Mouse (Mus musculus) right cerebral cortex, postnatal 4 days (tissue): ENCODE measurements around the gene Ruvbl2.
A peak's percentile ranks its signal among the peaks of the same experiment; 100 is the strongest.
"Not testable (repeated sequence)": the region's sequence is repeated elsewhere in the genome, so short reads cannot be mapped to it uniquely, and the experiment has no call there.

Source experiments
- DNase-seq: peaks from one replicate; pipeline ENCODE4 v3.0.0-alpha.2; 2022

Ruvbl2 gene

DNA sequence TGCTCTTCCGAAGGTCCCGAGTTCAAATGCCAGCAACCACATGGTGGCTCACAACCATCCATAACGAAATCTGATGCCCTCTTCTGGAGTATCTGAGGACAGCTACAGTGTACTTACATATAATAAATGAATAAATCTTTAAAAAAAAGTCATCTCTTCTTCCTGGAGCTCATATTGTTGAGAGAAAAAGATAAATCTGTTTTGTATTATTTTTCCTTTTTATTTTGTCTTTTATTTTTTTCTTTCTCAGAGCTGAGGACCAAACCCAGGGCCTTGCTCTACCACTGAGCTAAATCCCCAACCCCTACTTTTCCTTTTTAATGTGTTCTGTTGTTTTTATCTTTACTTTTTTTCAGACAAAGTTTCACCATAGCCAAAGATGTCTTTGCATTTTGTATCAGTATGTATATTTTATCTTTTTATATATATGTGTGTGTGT is 41.5 kb downstream of the Ruvbl2 start:
- not testable (repeated sequence) for DNase-seq

DNA sequence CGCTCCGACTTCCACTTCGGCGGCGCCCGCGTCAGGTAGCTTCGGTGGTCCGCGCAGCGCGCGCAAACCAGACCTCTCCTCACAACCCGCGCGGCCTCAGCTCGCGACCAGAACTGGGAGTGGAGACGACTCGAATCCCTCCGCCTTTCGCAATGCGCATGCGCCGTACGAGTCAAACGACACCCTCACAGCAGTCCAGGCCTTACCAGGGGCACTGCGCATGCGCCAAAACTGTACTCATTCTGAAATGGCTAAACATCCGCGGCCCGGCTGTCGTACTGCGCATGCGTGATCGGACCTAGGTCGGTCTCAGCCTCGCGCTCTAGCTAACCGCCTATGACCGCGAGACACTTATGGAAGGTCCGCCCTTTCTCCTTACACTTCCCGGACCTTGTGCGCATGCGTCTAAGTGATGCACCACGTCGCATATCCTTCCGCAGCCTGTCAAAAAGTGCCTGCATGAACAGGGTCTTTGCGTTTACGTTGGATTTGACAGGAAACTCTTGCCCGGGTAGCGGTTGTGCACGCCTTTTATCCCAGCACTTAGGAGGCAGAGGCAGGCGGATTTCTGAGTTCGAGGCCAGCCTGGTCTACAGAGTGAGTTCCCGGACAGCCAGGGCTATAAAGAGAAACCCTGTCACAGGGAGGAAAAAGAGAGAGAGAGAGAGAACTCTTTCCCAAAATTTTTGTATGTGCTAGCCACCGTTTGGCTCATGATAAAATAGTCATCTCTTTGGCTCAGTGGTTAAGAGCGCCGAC is 42.1 kb downstream of the Ruvbl2 start, which contains the start of gene Snrnp70:
Snrnp70 (minus strand) TSS at position 165 of the 759 bp plus-strand sequence.
- DNase-seq = peak; percentile 100

DNA sequence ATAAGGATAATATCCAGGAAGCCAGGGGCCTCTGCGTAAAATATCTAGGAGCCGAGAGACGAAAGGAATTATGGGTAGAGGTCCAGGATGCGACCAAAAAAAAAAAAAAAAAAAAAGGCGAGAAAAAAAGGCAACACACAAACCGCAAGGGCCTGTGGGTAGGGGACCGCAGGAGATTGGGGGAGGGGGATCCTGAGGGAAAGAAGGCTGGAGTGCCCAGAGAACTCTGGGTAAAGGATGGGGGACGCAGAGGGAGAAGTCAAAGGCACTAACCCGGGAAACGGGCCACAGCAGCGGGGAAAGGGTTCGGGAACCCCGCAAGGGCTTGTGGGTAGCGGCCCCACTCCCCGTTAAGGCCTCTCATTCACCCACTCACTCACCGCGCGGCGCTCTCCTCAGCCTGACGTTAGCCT is 42.8 kb downstream of the Ruvbl2 start:
- DNase-seq = no peak

DNA sequence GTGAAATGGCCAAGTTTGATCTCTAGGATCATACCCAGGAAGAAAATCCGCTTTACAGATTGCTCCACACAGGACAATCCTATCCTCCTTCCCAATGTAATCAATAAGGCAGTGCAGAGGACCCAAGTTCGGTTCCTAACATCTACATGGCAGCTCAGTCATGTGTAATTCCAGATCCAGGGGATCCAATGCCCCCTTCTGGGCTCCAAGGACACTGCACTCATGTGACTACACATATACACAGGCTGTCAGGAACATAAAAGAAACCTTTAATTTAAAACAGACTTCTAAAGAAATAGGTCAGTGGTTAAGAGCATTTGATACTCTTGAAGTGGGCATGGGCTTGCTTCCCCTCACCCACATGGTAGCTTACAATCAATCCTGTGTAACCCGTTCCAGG is 51.8 kb downstream of the Ruvbl2 start:
- no peak for DNase-seq

DNA sequence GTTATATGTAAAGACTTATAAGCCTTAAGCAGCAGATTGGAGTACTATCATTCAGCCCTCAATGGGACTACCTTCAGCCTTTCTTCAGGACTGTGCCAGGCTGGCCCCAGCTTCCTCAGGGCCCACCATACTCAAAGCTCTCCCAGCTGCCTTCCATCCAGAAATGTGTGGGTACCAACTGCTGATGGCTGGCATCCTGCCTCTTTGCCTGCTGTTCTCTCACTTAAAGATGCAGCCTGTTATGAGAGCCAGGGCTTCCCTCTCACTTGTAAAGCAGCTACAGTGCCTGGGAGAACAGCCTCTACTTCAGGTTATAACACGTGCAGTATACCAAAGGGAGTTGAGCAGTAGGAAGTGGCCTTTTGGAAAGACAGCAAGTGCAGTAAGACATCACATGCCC is 61.8 kb downstream of the Ruvbl2 start:
- no peak for DNase-seq

DNA sequence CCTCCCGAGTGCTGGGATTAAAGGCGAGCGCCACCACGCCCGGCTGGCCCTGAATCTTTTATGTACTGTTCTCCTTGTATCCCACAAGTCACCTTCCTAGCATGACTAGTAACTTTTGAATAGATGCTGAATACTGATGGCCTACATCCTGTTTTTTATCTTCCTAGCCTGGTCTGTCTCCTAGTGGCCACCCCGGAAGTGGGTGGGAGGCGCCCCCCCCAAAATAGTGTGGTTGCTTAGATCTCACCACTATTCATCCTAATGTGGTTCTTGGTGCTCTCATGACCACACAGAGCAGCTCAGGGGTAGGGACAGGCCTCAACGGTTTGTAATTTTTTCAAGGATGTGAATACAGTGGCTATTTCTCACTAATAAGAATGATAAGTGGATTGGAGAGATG is 63.3 kb downstream of the Ruvbl2 start:
- no peak for DNase-seq

DNA sequence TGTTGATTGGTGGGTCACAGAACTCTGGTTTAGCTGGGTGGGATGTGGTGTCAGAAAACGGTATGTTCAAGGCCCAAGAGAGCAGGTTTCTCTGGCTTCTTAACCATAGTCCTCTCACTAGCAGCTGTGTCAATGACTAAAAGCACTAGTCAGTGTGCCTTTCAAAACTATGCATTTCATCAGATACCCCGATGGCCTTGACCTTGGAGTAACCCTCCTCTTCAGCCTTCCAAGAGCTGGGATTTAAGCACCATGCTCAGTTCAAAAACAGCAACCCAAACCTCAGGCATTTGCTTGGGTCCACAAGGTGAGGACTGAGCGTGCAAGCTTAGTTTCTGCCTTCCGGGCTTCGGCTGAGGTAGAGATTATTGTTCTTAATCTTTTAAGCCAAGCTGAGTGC is 65.5 kb downstream of the Ruvbl2 start:
- no peak for DNase-seq
